Mouse (Mus musculus): ENCODE measurements around the gene Zfp13.

DNA sequence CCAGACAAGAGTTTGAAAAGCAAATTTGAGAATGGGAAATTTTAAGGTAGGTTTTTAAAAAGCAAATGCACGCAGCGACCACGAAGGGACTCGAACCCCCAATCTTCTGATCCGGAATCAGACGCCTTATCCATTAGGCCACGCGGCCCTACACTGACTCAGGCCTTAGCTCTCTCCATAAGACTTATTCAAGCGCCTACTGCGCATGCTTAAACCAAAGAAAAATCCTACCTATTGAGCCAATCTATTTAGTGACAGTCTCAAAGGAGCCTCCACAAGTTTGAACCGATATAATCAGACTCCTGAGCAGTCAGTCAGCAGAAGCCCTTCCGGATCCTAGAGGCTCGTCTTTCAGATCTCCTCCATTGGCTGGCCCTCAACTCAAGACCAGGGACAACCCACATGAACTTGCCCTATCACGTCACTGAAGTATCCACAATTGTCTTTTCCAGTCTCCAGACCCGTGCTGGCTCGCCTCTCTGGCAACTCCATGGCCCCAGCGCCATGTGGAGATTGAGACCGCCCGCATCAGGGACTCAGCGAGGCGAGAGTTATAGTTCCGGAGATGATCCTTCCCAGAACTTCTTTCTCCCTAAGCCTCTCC is 49.0 kb downstream of the Zfp13 start:
- TF ChIP-seq CTCF (conservative IDR thresholded peaks at IDR 0.05; ENCODE audit: low read length) (no peak), POU5F1 (IDR thresholded peaks at IDR 0.05; ENCODE audit: borderline replicate concordance, low read length) (no peak)
